Mouse (Mus musculus): ENCODE results near the gene Npffr2. TPM values are rescaled to one million over a fixed set of nuclear protein-coding genes. Genes with fewer than 3 reads are reported as not detected.

Npffr2 gene
- total RNA-seq, 2 experiments from 2014 or later = not detected

Other genes starting within 250 kb of the Npffr2 start
- not detected for gene Gc, start 69.5 kb upstream of the Npffr2 start, total RNA-seq (2021)